Mouse (Mus musculus) ES-Bruce4 (cell line): ENCODE measurements around the gene Sel1l3. TPM values are rescaled to one million over a fixed set of nuclear protein-coding genes. Genes with fewer than 3 reads are reported as not detected.

Experiments
- H3K27ac ChIP-seq: 2 replicates; pipeline ENCODE4 v1.5.1; 2012; ENCODE audit warnings: low read length, inconsistent platforms; ENCODE audit not compliant: insufficient read depth
- H3K27me3 ChIP-seq: 2 replicates; pipeline ENCODE4 v1.6.1; 2012; ENCODE audit warnings: mild to moderate bottlenecking, low read length, inconsistent platforms; ENCODE audit not compliant: control insufficient read depth, poor library complexity, insufficient read depth, severe bottlenecking
- H3K36me3 ChIP-seq: 2 replicates; pipeline ENCODE4 v1.6.1; 2012; ENCODE audit warnings: inconsistent platforms, mild to moderate bottlenecking, low read length, moderate library complexity; ENCODE audit not compliant: control insufficient read depth, poor library complexity, insufficient read depth, severe bottlenecking
- H3K4me1 ChIP-seq: one replicate; pipeline ENCODE4 v1.8.1; 2011; ENCODE audit warnings: low read length; ENCODE audit not compliant: control insufficient read depth, insufficient read depth
- H3K4me3 ChIP-seq: 2 replicates; pipeline ENCODE4 v1.5.1; 2011; ENCODE audit warnings: low read depth, mild to moderate bottlenecking, low read length
- H3K9ac ChIP-seq: 2 replicates; pipeline ENCODE4 v1.6.1; 2012; ENCODE audit warnings: low read depth, mild to moderate bottlenecking, inconsistent platforms; ENCODE audit not compliant: poor library complexity, severe bottlenecking
- H3K9me3 ChIP-seq: replicated peaks from 2 replicates; pipeline ENCODE4 v1.6.1; 2012; ENCODE audit warnings: mild to moderate bottlenecking, low read length, inconsistent platforms; ENCODE audit not compliant: control insufficient read depth, poor library complexity, insufficient read depth, severe bottlenecking
- CTCF ChIP-seq: IDR thresholded peaks from one replicate; pipeline ENCODE4 v1.8.1; 2011; ENCODE audit warnings: low read depth, low read length
- EP300 ChIP-seq: IDR thresholded peaks from 2 replicates; pipeline ENCODE4 v1.6.1; 2011; ENCODE audit warnings: low read depth, low read length; ENCODE audit not compliant: insufficient read depth
- POLR2A ChIP-seq: IDR thresholded peaks from one replicate; pipeline ENCODE4 v1.8.1; 2011; ENCODE audit warnings: low read length; ENCODE audit not compliant: insufficient read depth
- polyA plus RNA-seq: library from polyadenylated mRNA; stranded (reverse); fragments of >200 nt; gene quantifications from 2 replicates; pipeline ENCODE4 v1.2.4, GENCODE M21; 2011; ENCODE audit warnings: low read depth; ENCODE audit not compliant: missing spikeins, insufficient read depth, insufficient read length

The Sel1l3 gene
- polyA plus RNA-seq, 1 experiment, result 6.1 TPM

- Histone ChIP-seq H3K27ac (no peak overlapping the region), H3K9ac (no peak overlapping the region), H3K4me1 (no peaks in the 10 kb centered on the region), H3K36me3 (no peaks in the 10 kb centered on the region), H3K4me3 (no peak overlapping the region), H3K9me3 (no peaks in the 10 kb centered on the region), H3K27me3 (no peaks in the 10 kb centered on the region)
- TF ChIP-seq POLR2A (no peak), CTCF (no peak), EP300 (no peak)
Observed at GRCm38 (mm10) chr5:53154501-53154900, 59.2 kb downstream of the Sel1l3 start.

GRCm38 (mm10) chr5:53154078-53154477 is 59.6 kb downstream of the Sel1l3 start:
- H3K27me3 ChIP-seq, result no peaks in the 10 kb centered on the region
- no peak overlapping the region for H3K4me3 ChIP-seq
- H3K4me1 ChIP-seq, result no peaks in the 10 kb centered on the region
- TF ChIP-seq CTCF (no peak), EP300 (no peak), POLR2A (no peak)
- no peak overlapping the region for H3K9ac ChIP-seq
- H3K27ac ChIP-seq, result no peak overlapping the region
- no peaks in the 10 kb centered on the region for H3K9me3 ChIP-seq
- no peaks in the 10 kb centered on the region for H3K36me3 ChIP-seq

GRCm38 (mm10) chr5:53153144-53153543 is 60.6 kb downstream of the Sel1l3 start:
- H3K27me3 ChIP-seq, result no peaks in the 10 kb centered on the region
- no peak overlapping the region for H3K4me3 ChIP-seq
- no peaks in the 10 kb centered on the region for H3K36me3 ChIP-seq
- no peaks in the 10 kb centered on the region for H3K9me3 ChIP-seq
- H3K9ac ChIP-seq, result no peak overlapping the region
- H3K4me1 ChIP-seq, result no peaks in the 10 kb centered on the region
- no peak overlapping the region for H3K27ac ChIP-seq
- TF ChIP-seq CTCF, result no peak
- TF ChIP-seq EP300, result no peak
- no peak for TF ChIP-seq POLR2A

- Histone ChIP-seq H3K27ac (no peak overlapping the region), H3K9me3 (no peaks in the 10 kb centered on the region), H3K27me3 (no peaks in the 10 kb centered on the region), H3K36me3 (no peaks in the 10 kb centered on the region), H3K4me1 (no peaks in the 10 kb centered on the region), H3K4me3 (no peak overlapping the region), H3K9ac (no peak overlapping the region)
- no peak for TF ChIP-seq POLR2A
- no peak for TF ChIP-seq CTCF
- TF ChIP-seq EP300, result no peak
Observed at GRCm38 (mm10) chr5:53151379-53151960, 62.3 kb downstream of the Sel1l3 start.

- TF ChIP-seq CTCF (no peak), EP300 (no peak), POLR2A (no peak)
- Histone ChIP-seq H3K36me3 (no peaks in the 10 kb centered on the region), H3K4me1 (no peaks in the 10 kb centered on the region), H3K9me3 (no peaks in the 10 kb centered on the region), H3K4me3 (no peak overlapping the region), H3K27ac (no peak overlapping the region), H3K9ac (no peak overlapping the region), H3K27me3 (no peaks in the 10 kb centered on the region)
Observed at GRCm38 (mm10) chr5:53148960-53149685, 64.6 kb downstream of the Sel1l3 start.
